ENCODE assay signal across 8 mouse cellular contexts in the genomic region with DNA sequence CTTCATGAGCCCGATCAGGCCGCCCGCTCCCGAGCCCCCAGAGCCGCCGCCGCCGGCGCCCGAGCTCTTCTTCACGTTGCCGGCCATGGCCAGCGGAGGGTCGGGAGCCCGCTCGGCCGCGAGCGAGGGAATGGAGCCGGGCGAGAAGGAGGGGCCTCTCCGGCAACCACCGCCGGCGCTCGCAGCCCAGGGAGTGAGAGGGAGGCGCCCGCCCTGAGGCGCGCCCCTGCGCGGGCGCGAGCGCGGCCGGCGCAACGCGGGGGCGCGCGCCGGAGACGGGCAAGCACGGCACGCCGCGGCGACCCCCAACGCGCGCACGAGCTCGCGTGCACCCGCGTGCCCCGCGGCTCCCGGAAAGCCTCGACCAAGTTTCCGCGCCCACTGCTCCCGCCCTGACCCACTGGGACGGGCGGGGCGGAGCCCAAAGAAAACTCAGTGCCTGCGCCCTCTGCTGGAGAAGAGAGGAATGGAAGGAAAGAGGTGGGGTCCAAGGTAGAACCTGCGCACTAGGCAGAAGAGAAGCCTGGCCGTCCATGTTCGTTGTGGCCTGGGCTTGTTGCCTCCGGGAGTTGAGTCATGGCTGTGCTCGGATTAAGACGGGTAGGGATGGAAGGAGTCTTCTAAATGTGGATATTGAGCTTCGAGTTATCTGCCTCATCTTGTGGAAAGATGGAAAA. TPM values are rescaled to one million over a fixed set of nuclear protein-coding genes. Genes with fewer than 3 reads are reported as not detected.
A peak's percentile ranks its signal among the peaks of the same experiment; 100 is the strongest.
DNase-seq lines count a peak whose midpoint lies in the region; ATAC-seq lines count a peak whose summit lies in the region.

A gene (minus strand): TSS at position 248 of the 677 bp plus-strand sequence.

- H3K4me3 ChIP-seq in heart, embryonic 14.5 days (ENCODE audit: control insufficient read depth in 1 of 2, insufficient read depth in 1 of 2, low read depth in 1 of 2, low read length in 2 of 2), result peak within 1 kb of the TSS; percentile 78 to 99
- peak within 1 kb of the TSS; percentile 91 for H3K4me3 ChIP-seq in liver, embryonic 13.5 days (replicated peaks)
- H3K4me3 ChIP-seq in stomach, embryonic 16.5 days (replicated peaks; ENCODE audit: low read length), result peak within 1 kb of the TSS; percentile 95

- no peaks in the 10 kb centered on the region for H3K9me3 ChIP-seq in heart, embryonic 14.5 days (ENCODE audit: control insufficient read depth, low read length)
- H3K9me3 ChIP-seq in liver, embryonic 13.5 days (replicated peaks), result no peaks in the 10 kb centered on the region
- no peaks in the 10 kb centered on the region for H3K9me3 ChIP-seq in stomach, embryonic 16.5 days (replicated peaks; ENCODE audit: control insufficient read depth, low read length)

- ATAC-seq in CD4-positive, CD25-positive, alpha-beta regulatory T cell, adult 4 months, result peak; percentile 74
- peak; percentile 89 for ATAC-seq in heart, embryonic 14.5 days (ENCODE audit: insufficient number of reproducible peaks, insufficient read depth, low FRiP score, low read depth)
- peak; percentile 90 for ATAC-seq in liver, embryonic 13.5 days (ENCODE audit: low read depth)
- peak; percentile 96 for ATAC-seq in stomach, embryonic 16.5 days (ENCODE audit: insufficient read depth, low FRiP score)

- H3K36me3 ChIP-seq in heart, embryonic 14.5 days (ENCODE audit: control insufficient read depth, insufficient read depth, low read length), result no peaks in the 10 kb centered on the region
- H3K36me3 ChIP-seq in liver, embryonic 13.5 days, result no peaks in the 10 kb centered on the region
- no peaks in the 10 kb centered on the region for H3K36me3 ChIP-seq in stomach, embryonic 16.5 days (ENCODE audit: control insufficient read depth, insufficient read depth, low read length)

- H3K4me1 ChIP-seq in heart, embryonic 14.5 days (ENCODE audit: control insufficient read depth in 2 of 2, insufficient read depth in 2 of 2, low read length in 2 of 2), result peaks cover 5 to 24% of the 10 kb centered on the region in 2 experiments
- peaks cover 55% of the 10 kb centered on the region for H3K4me1 ChIP-seq in liver, embryonic 13.5 days (replicated peaks)
- peaks cover 14% of the 10 kb centered on the region for H3K4me1 ChIP-seq in stomach, embryonic 16.5 days (ENCODE audit: control insufficient read depth, insufficient read depth, low read length)

- under 1% methylated on average over 67 of the region's 76 CpGs for WGBS in heart, embryonic 14.5 days
- WGBS in liver, embryonic 13.5 days (ENCODE audit: insufficient replicate concordance), result under 1% methylated on average over 71 of the region's 76 CpGs
- WGBS in stomach, embryonic 16.5 days, result under 1% methylated on average over 68 of the region's 76 CpGs

- peak; percentile 96 for DNase-seq in c-Kit-negative CD71-positive TER-119-positive erythroid progenitor cells, embryonic 14.5 days (ENCODE audit: low read depth, low spot score)
- peak; percentile 95 for DNase-seq in fibroblast of lung, adult 2 months (ENCODE audit: low read depth)
- peak; percentile 99 for DNase-seq in kidney, postnatal 14 days
- DNase-seq in liver, embryonic 13.5 days, result peak; percentile 96
- DNase-seq in neural tube, embryonic 10.5 days (ENCODE audit: extremely low spot score, low spot score), result peak; percentile 99

- peak within 1 kb of the TSS; percentile 92 for H3K27ac ChIP-seq in heart, embryonic 14.5 days (replicated peaks in 1 of 2; ENCODE audit: control insufficient read depth in 1 of 2, insufficient read depth in 1 of 2, low read depth in 2 of 2, low read length in 2 of 2)
- peak within 1 kb of the TSS; percentile 89 for H3K27ac ChIP-seq in liver, embryonic 13.5 days
- peak within 1 kb of the TSS; percentile 94 for H3K27ac ChIP-seq in stomach, embryonic 16.5 days (ENCODE audit: low read length)

- H3K27me3 ChIP-seq in heart, embryonic 14.5 days (ENCODE audit: control insufficient read depth, insufficient read depth, low read length), result no peaks in the 10 kb centered on the region
- no peaks in the 10 kb centered on the region for H3K27me3 ChIP-seq in liver, embryonic 13.5 days
- H3K27me3 ChIP-seq in stomach, embryonic 16.5 days (ENCODE audit: control insufficient read depth, insufficient read depth, low read length), result no peaks in the 10 kb centered on the region

- H3K4me2 ChIP-seq in heart, embryonic 14.5 days (ENCODE audit: low read length), result peak within 1 kb of the TSS; percentile 82
- H3K4me2 ChIP-seq in liver, embryonic 13.5 days, result peak within 1 kb of the TSS; percentile 94
- H3K4me2 ChIP-seq in stomach, embryonic 16.5 days (ENCODE audit: low read depth, low read length), result peak within 1 kb of the TSS; percentile 82

- peak within 1 kb of the TSS; percentile 90 for H3K9ac ChIP-seq in heart, embryonic 14.5 days (ENCODE audit: low read length)
- peak within 1 kb of the TSS; percentile 96 for H3K9ac ChIP-seq in liver, embryonic 13.5 days
- peak within 1 kb of the TSS; percentile 96 for H3K9ac ChIP-seq in stomach, embryonic 16.5 days (ENCODE audit: low read length)

RNA-seq across cellular contexts. Expression of the gene that starts here (rescaled TPM):
- polyA plus RNA-seq in CD4-positive, CD25-positive, alpha-beta regulatory T cell, adult 4 months (2017; shearing (Covaris generic)), result 10 to 100 TPM; 22.7 to 23.0 TPM
- polyA plus RNA-seq in heart, embryonic 14.5 days (2014; fragmentation: Nextera tagmentation; extraction: Ambion mirVana), result 12.7 and 13.7 TPM in 2 replicates
- 5.7 and 7.2 TPM in 2 replicates for polyA plus RNA-seq in liver, embryonic 13.5 days (2015; fragmentation: Nextera tagmentation; extraction: Ambion mirVana)
- polyA plus RNA-seq in stomach, embryonic 16.5 days (2015; fragmentation: Nextera tagmentation; extraction: Ambion mirVana), result 12.5 and 14.0 TPM in 2 replicates

Comparison
In these comparisons a context has a peak if more than half of its experiments do, and no peak if none do; other contexts are left out.
1. Peak in every context shown above with its lines: DNase-seq, ATAC-seq, H3K4me3 ChIP-seq and H3K27ac ChIP-seq.